11 mouse cellular contexts compared by ENCODE assay signal in the genomic region with DNA sequence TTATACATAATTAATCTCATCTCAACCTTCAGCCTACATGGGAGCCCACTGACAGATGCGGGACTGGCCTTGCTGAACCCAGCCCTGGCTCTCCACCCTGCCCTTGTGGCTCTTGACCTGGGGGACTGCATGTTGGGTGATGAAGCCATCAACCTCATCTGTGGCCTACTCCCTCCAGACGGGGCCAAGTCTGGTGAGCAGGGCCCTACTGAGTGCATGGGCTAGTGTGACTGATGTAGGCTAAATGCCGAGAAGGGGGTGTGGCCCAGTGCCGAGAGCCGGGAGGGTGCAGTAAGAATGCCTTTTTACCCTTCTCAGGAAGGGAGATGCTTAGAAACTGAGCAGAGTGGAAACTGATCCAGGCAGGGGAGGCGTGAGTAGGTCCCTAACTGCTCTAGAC. TPM values are rescaled to one million over a fixed set of nuclear protein-coding genes. Genes with fewer than 3 reads are reported as not detected.
DNase-seq lines count a peak whose midpoint lies in the region; ATAC-seq and TF ChIP-seq lines count a peak whose summit lies in the region.
"Had no signal": no experiment of that assay in that cellular context is flagged by ENCODE, and none has a peak within 500 bp of the region (broad histone marks: within the 10 kb centered on the region; RNA-seq: fewer than 3 reads in every experiment).

No protein-coding gene starts in this region.

- H3K27me3 ChIP-seq in testis, adult 2 months (ENCODE audit: control insufficient read depth, insufficient read depth, low read length) = no peaks in the 10 kb centered on the region
- H3K27me3 ChIP-seq in limb, embryonic 15.5 days = peaks cover 18% of the 10 kb centered on the region

- DNase-seq in cerebellum, adult 9-10 months = peak; percentile 51
- no peak for DNase-seq in testis, postnatal 10 days (ENCODE audit: low spot score)
- no peak for DNase-seq in spleen, postnatal 10 days (ENCODE audit: low spot score in 2 of 2)
- no peak for DNase-seq in kidney, postnatal 25 days
- DNase-seq: lung, postnatal 36 days had no signal

- TF ChIP-seq POLR2A in testis, adult 2 months (IDR thresholded peaks at IDR 0.05; ENCODE audit: control insufficient read depth, low read depth, low read length) = no peak
- TF ChIP-seq POLR2A in olfactory bulb, adult 2 months (IDR thresholded peaks at IDR 0.05; ENCODE audit: insufficient read depth, low read depth, low read length) = no peak

- H3K4me1 ChIP-seq in testis, adult 2 months (ENCODE audit: control insufficient read depth, insufficient read depth, low read length) = no peaks in the 10 kb centered on the region; the same call in none of the 2 replicates
- H3K4me1 ChIP-seq in limb, embryonic 15.5 days = peaks cover 16% of the 10 kb centered on the region
- H3K4me1 ChIP-seq in olfactory bulb, adult 2 months (ENCODE audit: control insufficient read depth, insufficient read depth, low read length) = peaks cover 17% of the 10 kb centered on the region

- no peak for TF ChIP-seq CTCF in testis, adult 2 months (IDR thresholded peaks at IDR 0.05; ENCODE audit: control insufficient read depth, insufficient read depth, insufficient replicate concordance, low read depth, low read length)
- no peak for TF ChIP-seq CTCF in olfactory bulb, adult 2 months (IDR thresholded peaks at IDR 0.05; ENCODE audit: insufficient read depth, low read depth, low read length)

- no peak for ATAC-seq in cerebellum, adult (ENCODE audit: insufficient number of reproducible peaks, low FRiP score, low TSS enrichment)
- ATAC-seq in limb, embryonic 15.5 days (ENCODE audit: insufficient number of reproducible peaks, low FRiP score, low TSS enrichment, low read depth) = no peak

- H3K27ac ChIP-seq in testis, adult 2 months (ENCODE audit: control insufficient read depth, insufficient read depth, low read depth, low read length) = no peak overlapping the region
- no peak overlapping the region for H3K27ac ChIP-seq in limb, embryonic 15.5 days
- no peak overlapping the region for H3K27ac ChIP-seq in olfactory bulb, adult 2 months (ENCODE audit: insufficient read depth, low read depth, low read length)
- H3K27ac ChIP-seq: stomach, postnatal 0 days had no signal

- no peaks in the 10 kb centered on the region for H3K9me3 ChIP-seq in limb, embryonic 15.5 days

- H3K4me2 ChIP-seq in limb, embryonic 15.5 days = no peak overlapping the region

- H3K4me3 ChIP-seq in testis, adult 2 months (ENCODE audit: control insufficient read depth, low read depth, low read length) = peak overlapping the region; percentile 85
- H3K4me3 ChIP-seq in limb, embryonic 15.5 days = 0 out of 2 replicates have a peak overlapping the region, but pooled peaks have one; percentile 68
- H3K4me3 ChIP-seq in olfactory bulb, adult 2 months (ENCODE audit: insufficient read depth, low read depth, low read length) = peak overlapping the region; percentile 70

- H3K9ac ChIP-seq in limb, embryonic 15.5 days = no peak overlapping the region

- 33% methylated on average over 6 of the region's 6 CpGs for WGBS in limb, embryonic 15.5 days
- 19% methylated on average over 6 of the region's 6 CpGs for WGBS in olfactory bulb, adult 2 months

- H3K36me3 ChIP-seq in testis, adult 2 months (ENCODE audit: control insufficient read depth, insufficient read depth, low read length) = no peaks in the 10 kb centered on the region; the same call in none of the 2 replicates
- H3K36me3 ChIP-seq in limb, embryonic 15.5 days = peaks cover 63% of the 10 kb centered on the region

RNA-seq across cellular contexts. Expression of a gene that starts 1.8 kb away (rescaled TPM):
- 106 and 120 TPM in 2 replicates for polyA plus RNA-seq in testis, adult 2 months (2012; rRNA removed)
- polyA plus RNA-seq in limb, embryonic 15.5 days (2015; fragmentation: Nextera tagmentation; extraction: Ambion mirVana) = 1.3 and 1.4 TPM in 2 replicates
- polyA plus RNA-seq in olfactory bulb, adult 2 months (2012; ENCODE audit: insufficient read depth, insufficient read length, low replicate concordance, missing spikeins) = not detected in 2 replicates

RNA-seq across cellular contexts. Expression of a gene that starts 7.3 kb away (rescaled TPM):
- polyA plus RNA-seq in testis, adult 2 months (2012; rRNA removed) = 67.9 and 75.4 TPM in 2 replicates
- polyA plus RNA-seq in limb, embryonic 15.5 days (2015; fragmentation: Nextera tagmentation; extraction: Ambion mirVana) = 133 and 162 TPM in 2 replicates
- polyA plus RNA-seq in olfactory bulb, adult 2 months (2012; ENCODE audit: insufficient read depth, insufficient read length, low replicate concordance, missing spikeins) = not detected in 2 replicates

RNA-seq across cellular contexts. Expression of a gene that starts 7.3 kb away (rescaled TPM):
- 57.5 and 68.8 TPM in 2 replicates for polyA plus RNA-seq in testis, adult 2 months (2012; rRNA removed)
- 75.4 and 76.5 TPM in 2 replicates for polyA plus RNA-seq in limb, embryonic 15.5 days (2015; fragmentation: Nextera tagmentation; extraction: Ambion mirVana)
- not detected in 2 replicates for polyA plus RNA-seq in olfactory bulb, adult 2 months (2012; ENCODE audit: insufficient read depth, insufficient read length, low replicate concordance, missing spikeins)

RNA-seq across cellular contexts. Expression of a gene that starts 27.7 kb away (rescaled TPM):
- 33.1 and 39.0 TPM in 2 replicates for polyA plus RNA-seq in testis, adult 2 months (2012; rRNA removed)
- polyA plus RNA-seq in limb, embryonic 15.5 days (2015; fragmentation: Nextera tagmentation; extraction: Ambion mirVana) = 50.9 and 58.6 TPM in 2 replicates
- not detected in 2 replicates for polyA plus RNA-seq in olfactory bulb, adult 2 months (2012; ENCODE audit: insufficient read depth, insufficient read length, low replicate concordance, missing spikeins)

RNA-seq across cellular contexts. Expression of a gene that starts 42.1 kb away (rescaled TPM):
- polyA plus RNA-seq in testis, adult 2 months (2012; rRNA removed) = 0.38 and 0.97 TPM in 2 replicates
- 14.5 and 15.2 TPM in 2 replicates for polyA plus RNA-seq in limb, embryonic 15.5 days (2015; fragmentation: Nextera tagmentation; extraction: Ambion mirVana)
- not detected in 2 replicates for polyA plus RNA-seq in olfactory bulb, adult 2 months (2012; ENCODE audit: insufficient read depth, insufficient read length, low replicate concordance, missing spikeins)
- polyA plus RNA-seq: kidney, embryonic 14.5 days had no signal

Comparison
In these comparisons a context has a peak if more than half of its experiments do, and no peak if none do; other contexts are left out.
1. RNA of a gene that starts 1.8 kb away (polyA plus RNA-seq): 106 to 120 TPM in testis, adult 2 months; 1.3 to 1.4 TPM in limb, embryonic 15.5 days and not detected in olfactory bulb, adult 2 months; every median in the first group is over 10 times any median in the second.
2. RNA of a gene that starts 7.3 kb away (polyA plus RNA-seq): 75.4 to 76.5 TPM in limb, embryonic 15.5 days and 57.5 to 68.8 TPM in testis, adult 2 months; not detected in olfactory bulb, adult 2 months; every median in the first group is over 10 times any median in the second.
3. Peak in every context shown above with its lines, with median percentiles within 50 percentile points of each other: H3K4me3 ChIP-seq.